Mouse (Mus musculus): ENCODE results near the gene Gm2174.

The Gm2174 gene

DNA sequence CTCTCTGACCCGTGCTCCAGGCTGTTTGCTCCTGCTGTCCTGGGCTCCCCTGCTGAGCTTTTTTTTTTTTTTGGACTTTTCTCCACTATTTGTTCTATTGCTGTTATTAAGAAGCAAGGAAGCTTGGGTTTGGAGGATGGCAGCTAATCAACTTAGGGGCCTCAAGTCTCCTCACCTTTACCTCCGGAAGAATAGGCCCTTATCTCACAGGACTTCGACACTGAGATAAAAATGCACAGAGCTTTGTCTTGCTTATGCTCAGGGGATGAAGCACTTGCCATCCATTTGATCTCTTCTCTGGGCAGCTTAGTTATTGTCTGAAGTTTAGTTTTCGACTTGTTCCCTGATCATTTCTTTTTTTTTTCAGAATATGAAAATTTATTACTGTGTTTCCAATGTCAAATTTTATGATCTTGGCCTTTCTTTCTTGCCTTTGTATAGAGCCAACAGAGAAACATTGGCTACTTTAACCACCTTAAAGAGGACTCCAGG is at the start of gene Gm2174:
TSS of gene Gm2174 (plus strand) at position 442 of the 492 bp plus-strand sequence.
- Histone ChIP-seq H3K27me3 (ENCODE audit: control insufficient read depth, insufficient read depth, low read length, poor library complexity, severe bottlenecking) (no peaks in the 10 kb centered on the region), H3K36me3 (ENCODE audit: control insufficient read depth, insufficient read depth, low read length, poor library complexity, severe bottlenecking) (no peaks in the 10 kb centered on the region; the same call in 1 of the 2 replicates)
- DNase-seq (ENCODE audit: low read depth, low spot score): no peak

GRCm38 (mm10) chrX:56404646-56405045 is 43.1 kb upstream of the Gm2174 start:
- Histone ChIP-seq H3K36me3 (ENCODE audit: control insufficient read depth, insufficient read depth, low read length, poor library complexity, severe bottlenecking) (no peaks in the 10 kb centered on the region), H3K27me3 (ENCODE audit: control insufficient read depth, insufficient read depth, low read length, poor library complexity, severe bottlenecking) (no peaks in the 10 kb centered on the region)
- peak; percentile 64 for DNase-seq (ENCODE audit: low read depth, low spot score)

DNA sequence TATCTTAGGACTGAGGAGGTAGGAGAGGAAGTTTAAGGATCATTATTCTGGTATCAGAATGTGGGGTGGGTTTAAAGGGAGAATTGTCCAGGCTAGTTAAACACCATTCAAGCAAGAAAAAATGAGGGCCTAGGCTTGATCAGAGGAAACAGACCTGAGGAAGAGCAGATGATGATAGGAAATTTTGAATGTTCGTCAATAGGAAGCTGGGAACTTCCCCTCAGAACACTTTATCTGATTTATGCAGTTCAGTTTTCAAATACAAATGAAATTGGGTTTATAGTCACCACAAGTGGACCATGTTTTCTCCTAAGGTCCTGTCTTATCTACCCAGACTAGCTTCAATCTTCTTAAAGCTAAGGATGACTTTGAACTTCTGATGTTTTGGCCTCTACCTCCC is 42.3 kb upstream of the Gm2174 start:
- no peak for DNase-seq (ENCODE audit: low read depth, low spot score)
- Histone ChIP-seq H3K27me3 (ENCODE audit: control insufficient read depth, insufficient read depth, low read length, poor library complexity, severe bottlenecking) (no peaks in the 10 kb centered on the region), H3K36me3 (ENCODE audit: control insufficient read depth, insufficient read depth, low read length, poor library complexity, severe bottlenecking) (no peaks in the 10 kb centered on the region)

DNA sequence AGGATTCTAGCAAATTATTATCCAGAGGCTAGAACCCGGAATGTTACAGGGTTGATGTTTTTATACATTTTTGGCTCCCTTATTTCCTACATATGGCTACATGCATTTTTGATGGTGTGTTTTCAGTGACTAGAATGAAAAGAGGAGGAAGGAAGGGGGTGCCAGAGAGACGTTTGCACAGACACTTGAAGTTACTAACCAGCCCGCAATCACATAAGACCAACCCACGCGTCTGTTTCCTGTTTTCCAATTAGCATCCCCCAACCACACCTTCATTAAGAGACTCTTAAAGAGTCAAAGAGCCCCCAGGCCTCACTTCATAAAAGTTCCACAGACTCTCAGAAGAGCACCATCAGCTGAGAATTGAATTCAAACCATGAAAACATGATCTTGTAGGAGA is 41.6 kb upstream of the Gm2174 start:
- H3K36me3 ChIP-seq (ENCODE audit: control insufficient read depth, insufficient read depth, low read length, poor library complexity, severe bottlenecking): no peaks in the 10 kb centered on the region
- no peaks in the 10 kb centered on the region for H3K27me3 ChIP-seq (ENCODE audit: control insufficient read depth, insufficient read depth, low read length, poor library complexity, severe bottlenecking)
- no peak for DNase-seq (ENCODE audit: low read depth, low spot score)

DNA sequence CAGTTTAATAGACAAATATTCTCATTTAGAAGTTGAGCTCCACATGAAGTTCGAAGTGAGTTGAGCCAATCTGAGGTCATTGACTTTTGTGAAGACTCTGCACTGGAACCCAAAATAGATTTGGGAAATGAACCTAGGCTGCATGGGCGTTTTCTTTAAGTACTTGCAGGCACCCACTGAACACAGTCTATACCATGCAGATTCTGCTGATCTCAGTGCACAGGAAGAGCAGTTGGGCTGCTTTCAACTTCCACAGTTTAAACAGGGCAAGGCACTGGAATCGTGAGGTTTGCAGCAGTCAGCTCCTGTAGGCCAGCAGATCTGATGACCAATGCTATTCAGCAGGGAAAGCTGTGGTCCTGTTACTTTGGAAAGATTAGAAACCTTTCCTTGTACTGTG is 31.5 kb upstream of the Gm2174 start:
- DNase-seq (ENCODE audit: low read depth, low spot score): no peak

GRCm38 (mm10) chrX:56417541-56417940 is 30.2 kb upstream of the Gm2174 start:
- H3K27me3 ChIP-seq (ENCODE audit: control insufficient read depth, insufficient read depth, low read length, poor library complexity, severe bottlenecking): no peaks in the 10 kb centered on the region
- peak; percentile 39 for DNase-seq (ENCODE audit: low read depth, low spot score)
- no peaks in the 10 kb centered on the region for H3K36me3 ChIP-seq (ENCODE audit: control insufficient read depth, insufficient read depth, low read length, poor library complexity, severe bottlenecking)

More for the DNA sequence above, 31.5 kb upstream of the Gm2174 start:
- no peaks in the 10 kb centered on the region for H3K27me3 ChIP-seq (ENCODE audit: control insufficient read depth, insufficient read depth, low read length, poor library complexity, severe bottlenecking)
- no peaks in the 10 kb centered on the region for H3K36me3 ChIP-seq (ENCODE audit: control insufficient read depth, insufficient read depth, low read length, poor library complexity, severe bottlenecking)

DNA sequence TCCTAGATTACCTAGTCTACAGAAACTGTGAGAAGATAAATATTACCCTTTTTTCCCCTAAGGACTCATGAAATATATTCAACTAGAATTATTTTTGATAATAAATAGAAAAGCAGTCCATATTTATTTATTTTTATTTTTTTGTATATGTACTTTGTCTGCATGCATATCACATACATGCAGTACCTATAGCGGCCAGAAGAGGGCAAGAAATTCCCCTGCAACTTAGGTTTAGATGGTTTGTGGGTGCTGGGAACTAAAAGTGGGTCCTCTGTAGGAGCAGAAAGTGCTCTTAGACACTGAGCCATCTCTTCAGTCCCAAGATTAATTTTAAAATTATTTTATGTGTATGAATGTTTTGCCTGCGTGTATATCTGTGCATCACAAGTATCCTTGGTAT is 17.2 kb upstream of the Gm2174 start:
- Histone ChIP-seq H3K36me3 (ENCODE audit: control insufficient read depth, insufficient read depth, low read length, poor library complexity, severe bottlenecking) (no peaks in the 10 kb centered on the region), H3K27me3 (ENCODE audit: control insufficient read depth, insufficient read depth, low read length, poor library complexity, severe bottlenecking) (no peaks in the 10 kb centered on the region)
- peak; percentile 31 for DNase-seq (ENCODE audit: low read depth, low spot score)

DNA sequence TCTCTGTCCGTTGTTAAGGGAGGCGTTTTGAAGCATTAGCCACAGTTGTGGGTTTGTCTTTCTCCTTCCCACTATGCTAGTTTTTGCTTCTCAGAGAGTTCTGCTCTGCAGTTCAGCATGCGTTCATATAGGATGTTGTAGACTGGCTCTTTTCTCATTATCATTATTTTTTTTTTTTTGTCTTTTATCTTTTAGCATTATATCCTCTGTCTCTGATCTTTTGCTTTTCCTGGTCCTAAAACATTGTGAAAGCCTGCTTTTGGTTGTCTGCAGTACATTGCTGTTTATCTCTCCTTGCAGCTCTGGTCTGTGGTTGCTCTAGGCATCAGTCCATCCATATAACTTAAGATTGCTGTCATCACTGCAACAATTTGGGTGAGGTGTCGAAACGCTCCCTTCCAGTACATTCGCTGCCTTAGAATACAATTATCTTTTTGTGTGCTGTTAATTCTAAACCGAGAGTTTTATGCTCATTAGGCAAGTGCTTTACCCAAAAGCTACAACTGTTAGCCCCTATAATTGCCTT is 11.9 kb upstream of the Gm2174 start:
- no peaks in the 10 kb centered on the region for H3K36me3 ChIP-seq (ENCODE audit: control insufficient read depth, insufficient read depth, low read length, poor library complexity, severe bottlenecking)
- no peaks in the 10 kb centered on the region for H3K27me3 ChIP-seq (ENCODE audit: control insufficient read depth, insufficient read depth, low read length, poor library complexity, severe bottlenecking)
- DNase-seq (ENCODE audit: low read depth, low spot score): no peak

GRCm38 (mm10) chrX:56446487-56447428 is 1.0 kb upstream of the Gm2174 start:
- DNase-seq (ENCODE audit: low read depth, low spot score): no peak
- Histone ChIP-seq H3K36me3 (ENCODE audit: control insufficient read depth, insufficient read depth, low read length, poor library complexity, severe bottlenecking) (no peaks in the 10 kb centered on the region; the same call in 1 of the 2 replicates), H3K27me3 (ENCODE audit: control insufficient read depth, insufficient read depth, low read length, poor library complexity, severe bottlenecking) (no peaks in the 10 kb centered on the region)

DNA sequence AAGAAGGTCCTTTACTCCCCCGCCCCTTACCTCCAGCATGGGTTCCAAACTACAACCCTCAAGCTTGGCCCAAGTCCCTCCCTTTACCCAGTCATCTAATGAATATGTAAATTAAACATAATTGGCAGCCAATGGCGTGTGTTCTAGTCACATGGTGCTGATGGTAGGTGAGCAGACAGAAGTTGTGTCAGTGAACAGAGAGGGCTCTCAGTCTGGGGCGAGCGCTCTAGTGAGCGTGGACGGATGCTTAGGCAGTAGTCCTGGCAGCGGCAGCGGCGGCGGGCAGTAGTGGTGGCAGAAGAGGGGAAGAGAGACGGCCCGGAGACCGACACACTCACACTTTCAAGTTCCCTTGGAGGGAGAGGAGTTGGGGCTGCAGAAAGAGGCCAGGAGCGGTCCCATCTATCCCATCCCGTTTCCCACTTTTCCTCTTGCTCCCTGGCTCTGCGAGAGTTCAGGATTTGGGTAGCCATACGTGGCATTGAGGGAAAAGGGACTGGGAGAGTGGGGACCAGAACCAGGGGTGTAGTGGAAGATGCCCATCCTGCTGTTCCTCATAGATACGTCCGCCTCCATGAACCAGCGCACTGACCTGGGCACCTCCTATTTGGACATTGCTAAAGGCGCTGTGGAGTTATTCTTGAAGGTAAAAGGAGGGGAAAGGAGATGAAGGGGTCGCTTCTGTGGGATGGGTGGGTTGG is 7.1 kb downstream of the Gm2174 start, which contains the start of gene Ints6l:
TSS of gene Ints6l (plus strand) at position 187 of the 701 bp plus-strand sequence.
- Histone ChIP-seq H3K36me3 (ENCODE audit: control insufficient read depth, insufficient read depth, low read length, poor library complexity, severe bottlenecking) (no peaks in the 10 kb centered on the region), H3K27me3 (ENCODE audit: control insufficient read depth, insufficient read depth, low read length, poor library complexity, severe bottlenecking) (no peaks in the 10 kb centered on the region)
- DNase-seq (ENCODE audit: low read depth, low spot score): peak; percentile 86

DNA sequence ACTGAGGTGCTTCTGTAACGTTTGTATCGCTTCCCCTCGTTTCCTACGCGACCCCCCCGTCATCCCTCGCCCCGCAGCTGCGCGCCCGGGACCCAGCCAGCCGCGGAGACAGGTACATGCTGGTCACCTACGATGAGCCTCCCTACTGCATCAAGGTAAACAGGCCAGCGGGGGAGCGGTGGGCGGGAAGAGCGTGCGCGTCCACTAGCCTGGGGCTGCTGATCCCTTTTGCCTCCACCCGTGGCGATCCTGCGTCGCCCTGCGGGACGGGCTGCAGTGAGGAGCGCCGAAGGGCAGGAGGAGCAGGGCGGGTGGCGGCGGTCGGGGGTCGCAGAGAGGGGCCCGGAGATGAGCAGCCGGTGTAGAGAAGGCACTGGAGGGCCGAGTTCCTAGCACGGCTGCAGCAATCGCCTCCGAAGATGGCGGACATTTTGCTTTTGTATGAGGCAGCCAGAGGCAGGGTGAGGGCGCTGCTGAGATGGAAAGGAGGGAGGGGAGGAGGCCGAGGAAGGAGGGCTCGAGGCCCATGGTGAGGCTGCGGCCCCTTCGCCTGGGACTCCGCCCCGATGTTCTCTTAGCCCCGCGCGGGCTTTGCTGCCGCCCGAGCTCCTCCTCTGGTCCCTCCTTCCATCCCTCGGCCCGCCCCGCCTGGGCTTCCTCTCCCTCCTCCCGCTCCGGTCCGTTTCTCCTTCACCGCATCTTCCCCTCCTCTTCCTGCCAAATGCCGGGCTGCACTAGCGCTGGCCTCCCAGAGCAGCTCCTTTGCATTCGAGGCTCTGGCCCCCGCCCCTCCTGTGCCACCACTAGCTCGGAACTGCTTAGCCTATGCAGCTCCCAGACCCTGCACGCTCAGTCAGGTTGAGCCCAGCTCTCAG is 7.8 kb downstream of the Gm2174 start:
- H3K27me3 ChIP-seq (ENCODE audit: control insufficient read depth, insufficient read depth, low read length, poor library complexity, severe bottlenecking): no peaks in the 10 kb centered on the region
- peak; percentile 88 for DNase-seq (ENCODE audit: low read depth, low spot score)
- H3K36me3 ChIP-seq (ENCODE audit: control insufficient read depth, insufficient read depth, low read length, poor library complexity, severe bottlenecking): no peaks in the 10 kb centered on the region

DNA sequence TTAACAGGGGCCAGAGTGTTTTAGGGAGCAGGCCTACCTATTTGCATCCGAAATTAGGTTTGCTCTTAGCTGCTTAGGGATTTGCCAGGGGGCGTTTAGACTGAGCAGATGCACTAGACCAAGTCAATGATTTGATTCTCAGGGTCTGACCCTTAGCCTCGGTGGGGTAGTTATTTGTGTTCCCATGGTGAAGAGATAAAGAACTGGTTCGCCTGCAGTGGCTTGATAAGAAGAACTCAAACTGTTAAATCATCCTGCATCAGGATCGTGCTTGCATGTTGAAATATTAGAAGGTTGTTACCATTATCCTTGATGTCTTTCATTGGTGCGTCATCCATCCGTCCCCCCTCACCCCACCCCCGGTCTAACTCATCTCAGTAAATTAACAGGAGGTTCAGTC is 8.6 kb downstream of the Gm2174 start:
- Histone ChIP-seq H3K27me3 (ENCODE audit: control insufficient read depth, insufficient read depth, low read length, poor library complexity, severe bottlenecking) (no peaks in the 10 kb centered on the region), H3K36me3 (ENCODE audit: control insufficient read depth, insufficient read depth, low read length, poor library complexity, severe bottlenecking) (no peaks in the 10 kb centered on the region)
- DNase-seq (ENCODE audit: low read depth, low spot score): no peak

DNA sequence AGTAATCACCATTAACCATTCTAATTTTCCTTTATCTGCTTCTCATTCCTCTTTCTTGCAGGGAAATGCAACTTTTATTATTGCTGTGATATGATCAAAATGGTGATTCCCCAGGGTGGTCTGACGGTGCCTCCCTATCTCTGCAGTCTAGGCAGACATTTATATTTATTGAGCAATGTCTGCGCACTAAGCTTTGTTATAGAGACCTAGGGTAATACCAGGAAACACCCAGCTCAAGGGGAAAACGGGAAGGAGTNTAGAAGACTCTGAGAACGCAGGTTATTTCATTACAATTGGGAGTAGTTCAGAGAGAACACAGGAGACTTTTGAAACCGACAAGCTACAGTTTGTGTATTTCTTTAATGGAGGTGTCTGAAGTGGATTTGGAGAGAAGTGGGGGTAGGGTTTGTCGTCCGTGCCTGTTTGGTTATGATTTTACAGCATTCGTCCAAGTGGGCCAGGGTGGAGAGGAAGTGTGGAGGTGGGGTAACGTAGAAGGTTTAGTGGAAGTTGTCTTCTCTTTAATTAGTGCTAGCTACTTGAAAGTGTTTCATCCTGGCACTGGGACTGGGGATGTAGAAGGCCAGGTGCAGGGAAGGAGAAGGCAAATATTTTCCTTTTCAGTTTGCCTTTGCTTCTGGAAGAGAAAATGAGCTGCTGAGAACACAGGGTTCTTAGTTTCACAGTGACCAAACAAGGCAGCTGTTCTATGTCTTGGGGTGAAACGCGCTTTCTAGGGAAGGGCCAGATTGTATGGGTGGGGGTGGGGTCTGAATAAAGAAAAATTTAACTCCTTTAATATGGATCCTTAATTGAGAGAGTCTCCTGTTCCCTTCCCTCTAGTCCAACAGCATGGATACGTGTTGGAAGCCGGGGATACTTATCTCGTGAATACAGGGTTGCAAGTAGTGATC is 14.5 kb downstream of the Gm2174 start:
- no peaks in the 10 kb centered on the region for H3K36me3 ChIP-seq (ENCODE audit: control insufficient read depth, insufficient read depth, low read length, poor library complexity, severe bottlenecking)
- no peak for DNase-seq (ENCODE audit: low read depth, low spot score)
- no peaks in the 10 kb centered on the region for H3K27me3 ChIP-seq (ENCODE audit: control insufficient read depth, insufficient read depth, low read length, poor library complexity, severe bottlenecking)

Measured in splenic B cell, adult 2 months (primary cell).